Mouse (Mus musculus) megakaryocyte, embryonic 14.5 days (primary cell): ENCODE measurements around the gene Fgf11.

Source experiments
- FLI1 ChIP-seq: IDR thresholded peaks from 2 replicates; pipeline ENCODE4 v1.6.1; 2012; ENCODE audit warnings: low read length, inconsistent platforms, mixed read lengths
- GATA1 ChIP-seq: IDR thresholded peaks from 3 replicates; pipeline ENCODE4 v1.6.1; 2012; ENCODE audit warnings: mixed read lengths, low read length, inconsistent platforms, borderline replicate concordance

DNA sequence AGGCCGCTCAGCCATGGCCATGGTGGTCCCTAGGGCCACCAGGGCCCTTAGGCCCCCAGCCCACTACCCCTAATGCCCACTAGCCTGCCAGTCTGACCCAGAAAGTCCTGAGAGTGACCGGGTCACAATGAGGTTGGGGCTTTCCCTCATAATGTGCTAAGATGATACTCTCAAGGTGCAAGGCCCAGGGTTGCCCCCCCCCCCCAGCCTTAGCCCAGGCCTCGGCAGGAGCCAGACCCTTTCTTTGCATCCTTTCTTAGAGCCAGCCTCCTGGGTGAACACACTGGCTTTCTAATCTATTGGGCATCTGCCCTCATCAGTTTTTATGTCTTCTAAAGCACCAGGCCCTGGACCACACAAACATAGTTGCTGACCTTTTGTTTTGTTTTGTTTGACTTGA lies 20.4 kb upstream of the Fgf11 start, which contains the start of gene Spem1:
- TF ChIP-seq GATA1 (no peak), FLI1 (no peak)
